Mouse (Mus musculus): ENCODE data around the gene Olfr536. TPM values are rescaled to one million over a fixed set of nuclear protein-coding genes. Genes with fewer than 3 reads are reported as not detected.

The Olfr536 gene
- not detected for polyA plus RNA-seq (2014; fragmentation: Illumina TruSeq; extraction: RNeasy Lipid Tissue Mini Kit (QIAGEN cat#74804); ENCODE audit: low read depth, low replicate concordance)

GRCm38 (mm10) chr7:140507346-140508021 is at the start of gene Olfr536:
TSS of gene Olfr536 (minus strand) at chr7:140507396.

GRCm38 (mm10) chr7:140483916-140484315 is 23.3 kb downstream of the Olfr536 start, which contains the start of gene Olfr535:
TSS of gene Olfr535 (plus strand) at chr7:140484216.

GRCm38 (mm10) chr7:140463070-140463469 is 44.1 kb downstream of the Olfr536 start, which contains the start of gene Olfr533:
TSS of gene Olfr533 (plus strand) at chr7:140463370.

Other genes starting within 250 kb of the Olfr536 start
- not detected for gene Olfr525, start 186.5 kb downstream of the Olfr536 start, polyA plus RNA-seq (2014; fragmentation: Illumina TruSeq; extraction: RNeasy Lipid Tissue Mini Kit (QIAGEN cat#74804); ENCODE audit: low read depth, low replicate concordance)
- gene Olfr527, start 173.4 kb downstream of the Olfr536 start, polyA plus RNA-seq (2014; fragmentation: Illumina TruSeq; extraction: RNeasy Lipid Tissue Mini Kit (QIAGEN cat#74804); ENCODE audit: low read depth, low replicate concordance) = not detected
- gene Olfr60, start 145.7 kb downstream of the Olfr536 start, polyA plus RNA-seq (2014; fragmentation: Illumina TruSeq; extraction: RNeasy Lipid Tissue Mini Kit (QIAGEN cat#74804); ENCODE audit: low read depth, low replicate concordance) = not detected
- gene Olfr530, start 131.1 kb downstream of the Olfr536 start, polyA plus RNA-seq (2014; fragmentation: Illumina TruSeq; extraction: RNeasy Lipid Tissue Mini Kit (QIAGEN cat#74804); ENCODE audit: low read depth, low replicate concordance) = not detected
- not detected for gene Olfr531, start 104.5 kb downstream of the Olfr536 start, polyA plus RNA-seq (2014; fragmentation: Illumina TruSeq; extraction: RNeasy Lipid Tissue Mini Kit (QIAGEN cat#74804); ENCODE audit: low read depth, low replicate concordance)
- gene Olfr532, start 85.8 kb downstream of the Olfr536 start, polyA plus RNA-seq (2014; fragmentation: Illumina TruSeq; extraction: RNeasy Lipid Tissue Mini Kit (QIAGEN cat#74804); ENCODE audit: low read depth, low replicate concordance) = not detected
- gene Olfr533, start 44.0 kb downstream of the Olfr536 start, polyA plus RNA-seq (2014; fragmentation: Illumina TruSeq; extraction: RNeasy Lipid Tissue Mini Kit (QIAGEN cat#74804); ENCODE audit: low read depth, low replicate concordance) = not detected
- not detected for gene Olfr535, start 23.2 kb downstream of the Olfr536 start, polyA plus RNA-seq (2014; fragmentation: Illumina TruSeq; extraction: RNeasy Lipid Tissue Mini Kit (QIAGEN cat#74804); ENCODE audit: low read depth, low replicate concordance)
- gene Olfr538, start 60.5 kb upstream of the Olfr536 start, polyA plus RNA-seq (2014; fragmentation: Illumina TruSeq; extraction: RNeasy Lipid Tissue Mini Kit (QIAGEN cat#74804); ENCODE audit: low read depth, low replicate concordance) = not detected
- gene Olfr46, start 93.9 kb upstream of the Olfr536 start, polyA plus RNA-seq (2014; fragmentation: Illumina TruSeq; extraction: RNeasy Lipid Tissue Mini Kit (QIAGEN cat#74804); ENCODE audit: low read depth, low replicate concordance) = not detected
- not detected for gene Olfr61, start 121.6 kb upstream of the Olfr536 start, polyA plus RNA-seq (2014; fragmentation: Illumina TruSeq; extraction: RNeasy Lipid Tissue Mini Kit (QIAGEN cat#74804); ENCODE audit: low read depth, low replicate concordance)
- gene Olfr53, start 139.1 kb upstream of the Olfr536 start, polyA plus RNA-seq (2014; fragmentation: Illumina TruSeq; extraction: RNeasy Lipid Tissue Mini Kit (QIAGEN cat#74804); ENCODE audit: low read depth, low replicate concordance) = not detected
- gene Olfr539, start 152.5 kb upstream of the Olfr536 start, polyA plus RNA-seq (2014; fragmentation: Illumina TruSeq; extraction: RNeasy Lipid Tissue Mini Kit (QIAGEN cat#74804); ENCODE audit: low read depth, low replicate concordance) = not detected
- not detected for gene Olfr45, start 174.6 kb upstream of the Olfr536 start, polyA plus RNA-seq (2014; fragmentation: Illumina TruSeq; extraction: RNeasy Lipid Tissue Mini Kit (QIAGEN cat#74804); ENCODE audit: low read depth, low replicate concordance)
- gene Olfr541, start 189.9 kb upstream of the Olfr536 start, polyA plus RNA-seq (2014; fragmentation: Illumina TruSeq; extraction: RNeasy Lipid Tissue Mini Kit (QIAGEN cat#74804); ENCODE audit: low read depth, low replicate concordance) = not detected